Mouse (Mus musculus) heart, adult 18-20 months (tissue): ENCODE measurements around the gene Gfra1. TPM values are rescaled to one million over a fixed set of nuclear protein-coding genes. Genes with fewer than 3 reads are reported as not detected.

ENCODE experiments used
- DNase-seq, 2 experiments: peaks; one replicate each; pipeline ENCODE4 v3.0.0; 2021 to 2022; ENCODE audit warnings: mixed read lengths in 1 of 2
- total RNA-seq, 2 experiments: library from RNA; stranded (reverse); gene quantifications; 2 replicates each; pipeline ENCODE4 v1.2.3; 2021

Gene Gfra1
- total RNA-seq, 2 experiments from 2014 or later, result 4.9 TPM

- DNase-seq, result no peak
Observed at GRCm38 (mm10) chr19:58395785-58396603, 59.7 kb downstream of the Gfra1 start.

- DNase-seq, result no peak
Observed at GRCm38 (mm10) chr19:58393121-58393520, 62.6 kb downstream of the Gfra1 start.

DNA sequence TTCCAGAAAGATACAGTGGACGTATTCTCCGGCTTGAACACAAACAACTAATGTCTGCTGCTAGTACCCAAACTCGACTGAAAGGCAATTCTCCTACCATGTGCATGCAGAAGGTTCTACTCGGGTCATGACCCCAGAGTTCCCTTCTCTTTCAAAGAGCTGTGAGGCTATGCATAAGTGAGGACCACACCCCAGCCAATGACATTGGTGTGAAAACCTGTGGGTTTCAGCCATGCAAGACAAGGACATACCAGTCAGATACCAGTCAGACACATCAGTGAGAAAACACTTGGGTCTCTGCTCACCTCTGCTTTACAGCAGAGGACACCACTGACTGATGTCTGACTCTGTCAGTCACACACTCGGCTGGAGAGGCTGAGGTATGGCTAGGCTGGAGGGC, 63.9 kb downstream of the Gfra1 start:
- no peak for DNase-seq

GRCm38 (mm10) chr19:58389466-58389865, 66.2 kb downstream of the Gfra1 start:
- no peak for DNase-seq

- DNase-seq, result no peak
Observed at GRCm38 (mm10) chr19:58388851-58389447, 66.8 kb downstream of the Gfra1 start.

DNA sequence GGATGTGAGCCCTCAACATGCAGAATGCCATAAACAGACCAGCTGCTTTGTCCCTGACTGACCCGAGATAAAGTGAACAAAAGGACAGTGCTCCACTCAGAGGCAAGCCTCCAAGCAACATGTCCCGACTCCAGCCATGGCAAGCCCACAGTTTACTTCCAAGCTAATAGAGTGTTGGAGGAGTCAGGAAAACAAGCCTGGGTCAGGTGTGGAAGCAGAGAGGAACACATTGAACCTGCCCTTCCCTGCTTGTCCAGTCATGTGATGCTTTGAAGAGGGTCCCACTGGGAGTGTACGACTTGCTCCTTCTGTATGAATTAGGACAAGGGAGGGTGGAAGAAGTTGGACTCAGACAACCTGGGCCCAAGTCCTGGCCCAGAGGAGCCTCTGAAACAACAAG, 72.4 kb downstream of the Gfra1 start:
- peak; percentile 25 to 27 for DNase-seq

DNA sequence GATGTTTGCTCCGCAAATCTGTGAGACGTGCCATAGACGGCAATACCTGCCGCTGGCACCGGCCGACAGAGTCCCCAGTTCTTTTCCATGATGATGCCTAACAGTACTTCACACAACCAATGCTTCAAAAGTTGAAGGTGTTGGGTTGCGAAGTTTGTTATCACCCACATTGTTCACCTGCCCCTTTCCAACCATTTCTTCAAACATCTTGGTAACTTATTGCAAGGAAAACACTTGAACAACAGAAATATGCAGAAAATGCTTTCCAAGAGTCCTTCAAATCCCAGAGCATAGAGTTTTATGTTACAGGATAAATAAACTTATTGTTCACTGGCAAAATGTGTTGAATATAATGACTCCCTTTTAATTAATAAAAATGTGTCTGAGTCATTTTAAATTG, 73.2 kb downstream of the Gfra1 start:
- no peak for DNase-seq

GRCm38 (mm10) chr19:58377969-58378368, 77.7 kb downstream of the Gfra1 start:
- DNase-seq, result no peak

GRCm38 (mm10) chr19:58376675-58377102, 79.0 kb downstream of the Gfra1 start:
- DNase-seq, result no peak

DNA sequence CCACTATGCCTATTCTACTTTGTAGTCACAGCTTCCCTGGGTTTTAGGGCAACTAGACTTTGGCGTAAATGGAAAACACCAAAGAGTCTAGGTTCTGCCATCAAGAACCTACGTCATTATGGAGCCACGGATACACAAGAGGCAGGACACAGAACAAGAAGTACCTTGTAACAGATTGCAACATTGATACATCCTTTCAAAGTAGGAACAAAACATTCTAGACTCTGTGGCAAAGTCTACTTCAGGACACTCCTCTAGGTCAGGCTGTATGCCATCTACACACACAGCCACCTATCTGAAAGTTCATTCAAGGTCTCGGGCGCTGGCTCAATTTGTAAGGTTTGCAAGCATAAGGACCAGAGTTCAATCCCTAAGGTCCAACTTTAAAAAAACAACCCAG, 81.1 kb downstream of the Gfra1 start:
- no peak for DNase-seq

GRCm38 (mm10) chr19:58374155-58374554, 81.6 kb downstream of the Gfra1 start:
- DNase-seq, result no peak

GRCm38 (mm10) chr19:58368513-58368912, 87.2 kb downstream of the Gfra1 start:
- DNase-seq, result no peak

- DNase-seq, result no peak
Observed at GRCm38 (mm10) chr19:58364688-58365087, 91.0 kb downstream of the Gfra1 start.

DNA sequence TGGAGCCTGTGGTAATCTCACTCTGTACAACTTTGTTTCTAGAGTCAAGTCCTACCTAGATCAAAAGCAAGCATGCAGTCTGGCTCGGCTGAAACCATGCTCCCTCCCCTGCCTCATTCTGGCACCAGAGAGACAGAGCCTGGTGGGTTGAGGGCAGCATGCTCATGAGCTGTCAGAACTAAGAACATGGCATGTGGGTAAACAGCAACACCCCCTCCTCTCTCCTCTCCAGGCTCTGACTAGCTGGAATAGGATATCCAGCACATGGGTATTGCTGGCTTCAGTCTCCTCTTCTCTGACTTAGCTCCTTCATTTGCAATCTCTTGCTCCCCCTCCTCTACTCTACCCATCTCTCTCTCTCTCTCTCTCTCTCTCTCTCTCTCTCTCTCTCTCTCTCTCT, 94.7 kb downstream of the Gfra1 start:
- no peak for DNase-seq

DNA sequence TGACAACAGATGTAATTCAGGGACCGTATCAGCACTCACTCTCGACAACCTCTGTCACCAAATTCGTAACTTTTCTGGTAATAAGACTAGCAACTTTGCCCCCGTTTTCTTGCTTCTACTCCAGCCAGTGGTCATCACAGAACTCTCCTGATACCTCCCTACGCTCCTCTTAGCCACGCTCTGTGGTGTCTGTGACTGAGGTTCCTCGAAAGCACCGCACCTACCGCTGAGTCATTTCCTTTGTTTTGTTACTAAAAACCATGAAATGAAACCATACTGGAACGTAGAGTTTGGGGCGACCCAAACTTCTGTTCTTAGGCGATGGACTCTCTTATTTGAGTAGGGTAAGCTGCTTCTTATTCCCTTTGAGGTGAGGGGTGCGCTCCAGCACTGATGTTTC, 97.6 kb downstream of the Gfra1 start:
- DNase-seq, result no peak

GRCm38 (mm10) chr19:58353953-58354352, 101.8 kb downstream of the Gfra1 start:
- no peak for DNase-seq

GRCm38 (mm10) chr19:58353260-58353870, 102.3 kb downstream of the Gfra1 start:
- no peak for DNase-seq

DNA sequence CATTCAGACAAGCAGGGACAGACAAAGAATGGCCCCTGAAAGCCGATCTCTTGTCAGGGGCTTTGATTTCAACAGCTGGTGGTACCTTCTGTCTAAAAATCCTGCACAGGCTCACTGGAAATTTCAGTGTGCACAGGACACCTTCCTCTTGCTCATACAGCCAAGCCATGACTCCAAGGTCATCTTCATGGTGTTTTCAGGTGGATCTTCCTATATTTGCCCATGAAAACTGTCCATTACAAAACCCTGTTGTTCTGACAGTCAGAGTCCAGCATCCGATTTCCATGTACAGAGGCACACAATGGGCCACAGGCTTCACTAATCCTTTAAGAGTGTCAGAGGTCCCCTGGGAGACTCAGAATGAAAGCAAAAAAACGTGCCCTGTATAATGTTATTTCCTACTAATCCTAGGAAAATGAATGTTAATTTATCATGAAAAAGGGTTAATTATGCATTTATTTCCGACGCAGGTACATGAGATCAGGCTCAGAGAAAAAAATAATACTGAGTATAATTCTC, 105.8 kb downstream of the Gfra1 start:
- no peak for DNase-seq

GRCm38 (mm10) chr19:58345137-58345536, 110.6 kb downstream of the Gfra1 start:
- DNase-seq, result no peak

DNA sequence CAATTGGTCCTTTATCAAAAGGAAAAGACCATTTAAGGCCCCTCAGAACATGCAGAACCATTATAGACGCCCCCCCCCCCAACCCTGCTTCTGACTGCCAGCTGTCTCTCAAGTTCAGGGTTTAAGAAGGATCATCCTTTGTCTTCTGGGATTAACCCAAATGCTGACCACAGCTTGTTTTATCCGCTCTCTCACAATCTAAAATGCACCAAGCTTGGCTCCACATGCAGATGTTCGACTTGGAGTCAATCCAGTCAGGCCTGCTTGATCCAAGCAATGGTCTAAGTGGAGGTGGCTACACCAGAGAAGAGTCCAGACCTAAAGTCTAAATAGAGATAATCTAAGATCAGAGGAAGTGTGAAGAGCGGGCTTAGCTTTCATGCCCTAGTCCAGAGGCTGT, 114.4 kb downstream of the Gfra1 start:
- no peak for DNase-seq

GRCm38 (mm10) chr19:58340221-58340620, 115.5 kb downstream of the Gfra1 start:
- no peak for DNase-seq

DNA sequence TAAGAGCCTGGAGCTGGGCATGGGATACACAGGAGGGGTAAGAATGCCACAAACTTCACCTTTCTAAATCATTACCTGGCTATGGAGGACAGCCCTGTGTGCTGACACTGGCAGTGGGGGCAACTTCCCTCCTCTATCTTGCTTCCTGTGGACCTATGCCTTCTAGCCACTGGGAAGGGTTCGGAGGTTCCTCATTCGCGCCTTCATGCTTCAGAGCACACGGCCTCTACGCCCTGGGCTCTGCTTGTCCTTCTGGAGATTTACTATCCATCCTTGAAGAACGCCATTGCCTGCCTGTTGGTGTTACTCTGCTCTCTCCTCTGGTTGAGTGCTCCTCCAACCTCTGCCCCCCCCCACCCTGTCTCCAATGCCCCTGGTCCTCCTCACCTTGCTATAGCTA, 118.9 kb downstream of the Gfra1 start:
- no peak for DNase-seq
